Mouse (Mus musculus) liver, postnatal 0 days (tissue): ENCODE measurements around the gene Mettl14. TPM values are rescaled to one million over a fixed set of nuclear protein-coding genes. Genes with fewer than 3 reads are reported as not detected.
A peak's percentile ranks its signal among the peaks of the same experiment; 100 is the strongest.

ENCODE experiments used
- ATAC-seq: fragments of 200-750 bp; cut with Nextera tagmentation; 2 replicates; pipeline ENCODE4 v1.8.0; 2017; ENCODE audit warnings: mild to moderate bottlenecking, moderate library complexity
- DNase-seq: peaks from one replicate; pipeline ENCODE4 v3.0.0-alpha.2; 2016
- H3K27ac ChIP-seq: fragments of 300-500 bp; sonication (generic); 2 replicates; pipeline ENCODE4 v1.5.1; 2014; ENCODE audit warnings: antibody characterized with exemption, moderate library complexity, mild to moderate bottlenecking, low read depth
- H3K27me3 ChIP-seq: fragments of 300-500 bp; sonication (generic); 2 replicates; pipeline ENCODE4 v1.6.1; 2014; ENCODE audit warnings: low read length, control low read depth, mixed read lengths; ENCODE audit not compliant: insufficient read depth
- H3K36me3 ChIP-seq: fragments of 300-500 bp; sonication (generic); replicated peaks from 2 replicates; pipeline ENCODE4 v1.6.1; 2014; ENCODE audit warnings: mild to moderate bottlenecking, control low read depth, low read length, moderate library complexity, mixed read lengths; ENCODE audit not compliant: insufficient read depth
- H3K4me1 ChIP-seq: fragments of 300-500 bp; sonication (generic); 2 replicates; pipeline ENCODE4 v1.6.1; 2014; ENCODE audit warnings: antibody characterized with exemption, mild to moderate bottlenecking, control low read depth; ENCODE audit not compliant: insufficient read depth
- H3K4me2 ChIP-seq: fragments of 300-500 bp; sonication (generic); 2 replicates; pipeline ENCODE4 v1.6.1; 2014; ENCODE audit warnings: low read depth, mild to moderate bottlenecking, low read length, moderate library complexity, mixed read lengths
- H3K4me3 ChIP-seq: fragments of 300-500 bp; sonication (generic); 2 replicates; pipeline ENCODE4 v1.5.1; 2014; ENCODE audit warnings: low read depth, low read length
- H3K9ac ChIP-seq: fragments of 300-500 bp; sonication (generic); replicated peaks from 2 replicates; pipeline ENCODE4 v1.6.1; 2014; ENCODE audit warnings: mild to moderate bottlenecking, moderate library complexity
- H3K9me3 ChIP-seq: fragments of 300-500 bp; sonication (generic); 2 replicates; pipeline ENCODE4 v1.6.1; 2016; ENCODE audit warnings: mild to moderate bottlenecking, control low read depth, low read length, mixed read lengths
- CTCF ChIP-seq: sonication (generic); IDR thresholded peaks from 2 replicates; pipeline ENCODE4 v1.5.1; 2016; ENCODE audit warnings: antibody characterized with exemption, low read depth
- EP300 ChIP-seq: IDR thresholded peaks from 2 replicates; pipeline ENCODE4 v1.6.1; 2016; ENCODE audit warnings: antibody characterized with exemption, low read depth, mild to moderate bottlenecking
- WGBS: fragments of 180-500 bp; shearing (Covaris S2); extraction: QIAGEN DNeasy Blood & Tissue Kit; methylation state at CpG from one replicate; pipeline ENCODE4 v1.1.7; 2014; ENCODE audit not compliant: insufficient replicate concordance; 5-methylcytosine and 5-hydroxymethylcytosine counted together
- polyA plus RNA-seq: library from polyadenylated mRNA; unstranded; fragments of >200 nt; fragmentation: Nextera tagmentation; extraction: Ambion mirVana; gene quantifications from 2 replicates; pipeline ENCODE4 v1.2.1, GENCODE M21; 2015

The Mettl14 gene
- polyA plus RNA-seq, 1 experiment from 2014 or later = 5.3 TPM

GRCm38 (mm10) chr3:123356377-123356991 is 29.4 kb downstream of the Mettl14 start:
- H3K4me1 ChIP-seq = no peaks in the 10 kb centered on the region
- no peak for DNase-seq
- no peak overlapping the region for H3K9ac ChIP-seq
- H3K27ac ChIP-seq = no peak overlapping the region
- H3K27me3 ChIP-seq = no peaks in the 10 kb centered on the region
- ATAC-seq = no peak
- no peaks in the 10 kb centered on the region for H3K9me3 ChIP-seq
- H3K36me3 ChIP-seq = peaks cover 45% of the 10 kb centered on the region
- H3K4me2 ChIP-seq = no peak overlapping the region
- TF ChIP-seq CTCF (no peak), EP300 (no peak)
- H3K4me3 ChIP-seq = no peak overlapping the region
- WGBS = 49% methylated on average over 4 of the region's 4 CpGs

- Histone ChIP-seq H3K27me3 (no peaks in the 10 kb centered on the region), H3K4me1 (no peaks in the 10 kb centered on the region), H3K9me3 (no peaks in the 10 kb centered on the region), H3K36me3 (peaks cover 40% of the 10 kb centered on the region), H3K9ac (no peak overlapping the region), H3K4me3 (no peak overlapping the region), H3K27ac (no peak overlapping the region), H3K4me2 (no peak overlapping the region)
- TF ChIP-seq CTCF (no peak), EP300 (no peak)
- ATAC-seq (no peak), DNase-seq (no peak)
- whole genome bisulfite sequencing = 86% methylated on average over 9 of the region's 9 CpGs
Observed at GRCm38 (mm10) chr3:123354388-123354787, 31.5 kb downstream of the Mettl14 start.

- Histone ChIP-seq H3K4me1 (no peaks in the 10 kb centered on the region), H3K36me3 (peaks cover 42% of the 10 kb centered on the region), H3K27ac (no peak overlapping the region), H3K9me3 (no peaks in the 10 kb centered on the region), H3K4me2 (no peak overlapping the region), H3K9ac (no peak overlapping the region), H3K4me3 (no peak overlapping the region), H3K27me3 (no peaks in the 10 kb centered on the region)
- no peak for TF ChIP-seq EP300
- no peak for TF ChIP-seq CTCF
- ATAC-seq = no peak
- WGBS = 89% methylated on average over 12 of the region's 12 CpGs
- no peak for DNase-seq
Observed at GRCm38 (mm10) chr3:123353661-123354060, 32.2 kb downstream of the Mettl14 start.

- Histone ChIP-seq H3K9me3 (no peaks in the 10 kb centered on the region), H3K4me1 (no peaks in the 10 kb centered on the region), H3K27me3 (no peaks in the 10 kb centered on the region), H3K4me2 (no peak overlapping the region), H3K4me3 (no peak overlapping the region), H3K9ac (no peak overlapping the region), H3K36me3 (peaks cover 43% of the 10 kb centered on the region), H3K27ac (no peak overlapping the region)
- WGBS = 53% methylated on average over 6 of the region's 6 CpGs
- ATAC-seq = no peak
- TF ChIP-seq EP300 = no peak
- TF ChIP-seq CTCF = peak; percentile 58
- peak; percentile 31 for DNase-seq
Observed at GRCm38 (mm10) chr3:123353183-123353582, 32.7 kb downstream of the Mettl14 start.

GRCm38 (mm10) chr3:123351519-123351918 is 34.4 kb downstream of the Mettl14 start:
- no peak for ATAC-seq
- peaks cover 33% of the 10 kb centered on the region for H3K36me3 ChIP-seq
- no peaks in the 10 kb centered on the region for H3K27me3 ChIP-seq

DNA sequence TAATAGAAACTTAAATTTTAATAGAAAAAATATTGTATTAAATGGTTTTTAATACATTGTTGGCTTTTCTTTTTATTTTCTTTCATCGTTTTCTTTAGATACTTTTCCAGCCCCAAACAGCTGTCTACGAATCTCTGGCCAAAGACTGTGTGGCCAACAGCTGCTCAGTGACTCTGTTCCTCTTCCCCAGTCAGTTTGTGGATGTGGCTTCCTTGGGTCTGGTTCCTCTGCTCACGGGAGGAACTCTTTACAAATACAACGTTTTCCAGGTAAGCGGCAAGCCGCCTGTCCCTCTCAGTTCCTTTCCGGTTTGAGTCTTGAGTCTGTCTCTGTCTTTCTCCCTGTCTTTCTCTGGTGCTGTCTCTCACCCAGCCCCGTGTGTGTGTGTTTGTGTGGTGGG is 35.3 kb downstream of the Mettl14 start:
- H3K27ac ChIP-seq = no peak overlapping the region
- H3K9me3 ChIP-seq = no peaks in the 10 kb centered on the region
- 54% methylated on average over 8 of the region's 8 CpGs for WGBS
- no peaks in the 10 kb centered on the region for H3K4me1 ChIP-seq
- H3K4me3 ChIP-seq = no peak overlapping the region
- TF ChIP-seq CTCF (no peak), EP300 (no peak)
- no peak overlapping the region for H3K9ac ChIP-seq
- peaks cover 36% of the 10 kb centered on the region for H3K36me3 ChIP-seq
- H3K27me3 ChIP-seq = no peaks in the 10 kb centered on the region
- no peak for DNase-seq
- no peak for ATAC-seq
- no peak overlapping the region for H3K4me2 ChIP-seq

More at GRCm38 (mm10) chr3:123351519-123351918, 34.4 kb downstream of the Mettl14 start:
- 49% methylated on average over 2 of the region's 2 CpGs for WGBS
- no peak for TF ChIP-seq CTCF
- TF ChIP-seq EP300 = no peak
- Histone ChIP-seq H3K4me2 (no peak overlapping the region), H3K27ac (no peak overlapping the region), H3K4me1 (no peaks in the 10 kb centered on the region), H3K9me3 (no peaks in the 10 kb centered on the region), H3K4me3 (no peak overlapping the region), H3K9ac (no peak overlapping the region)
- no peak for DNase-seq
